Mouse (Mus musculus) ES-Bruce4 (cell line): ENCODE results near the gene Ikbke.

ENCODE experiments used
- CTCF ChIP-seq: IDR thresholded peaks from one replicate; pipeline ENCODE4 v1.8.1; 2011; ENCODE audit warnings: low read depth, low read length
- EP300 ChIP-seq: IDR thresholded peaks from 2 replicates; pipeline ENCODE4 v1.6.1; 2011; ENCODE audit warnings: low read depth, low read length; ENCODE audit not compliant: insufficient read depth
- POLR2A ChIP-seq: IDR thresholded peaks from one replicate; pipeline ENCODE4 v1.8.1; 2011; ENCODE audit warnings: low read length; ENCODE audit not compliant: insufficient read depth

DNA sequence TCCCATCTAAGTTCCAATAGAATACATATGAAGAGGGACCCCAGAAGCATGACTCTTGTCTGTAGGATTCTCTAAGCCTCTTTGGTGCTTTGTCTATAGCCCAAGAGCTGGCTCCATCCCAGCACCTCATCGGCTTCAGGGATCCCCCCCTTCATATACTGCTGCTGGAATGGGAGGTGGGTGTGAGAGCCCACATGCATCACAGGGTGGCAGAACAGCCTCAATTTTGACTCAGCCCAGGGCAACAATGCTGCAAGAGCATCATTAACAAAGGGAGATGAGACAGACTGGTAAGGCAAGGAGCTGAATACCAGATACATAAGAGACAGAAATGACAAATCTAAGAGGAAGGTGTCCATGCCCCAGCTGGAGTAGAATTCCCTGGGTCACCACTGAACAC, 4.8 kb upstream of the Ikbke start:
- TF ChIP-seq CTCF = peak; percentile 11
- TF ChIP-seq POLR2A = no peak
- TF ChIP-seq EP300 = no peak
